Mouse (Mus musculus): ENCODE results near the gene Gabrr2.
"Not testable (repeated sequence)": the region's sequence is repeated elsewhere in the genome, so short reads cannot be mapped to it uniquely, and the experiment has no call there.

The Gabrr2 gene

GRCm38 (mm10) chr4:33070326-33070725 is 7.5 kb downstream of the Gabrr2 start:
- DNase-seq (ENCODE audit: low spot score in 2 of 2) = no peak

- DNase-seq (ENCODE audit: low spot score in 2 of 2) = no peak
Measured at GRCm38 (mm10) chr4:33071337-33071736, 8.5 kb downstream of the Gabrr2 start.

- DNase-seq (ENCODE audit: low spot score in 2 of 2) = no peak
Measured at GRCm38 (mm10) chr4:33072526-33073161, 9.8 kb downstream of the Gabrr2 start.

- DNase-seq (ENCODE audit: low spot score in 2 of 2) = no peak
Measured at GRCm38 (mm10) chr4:33074406-33074805, 11.6 kb downstream of the Gabrr2 start.

GRCm38 (mm10) chr4:33074851-33075250 is 12.1 kb downstream of the Gabrr2 start:
- no peak for DNase-seq (ENCODE audit: low spot score in 2 of 2)

GRCm38 (mm10) chr4:33075776-33076524 is 13.2 kb downstream of the Gabrr2 start:
- DNase-seq (ENCODE audit: low spot score in 2 of 2) = no peak

GRCm38 (mm10) chr4:33077161-33077560 is 14.4 kb downstream of the Gabrr2 start:
- DNase-seq (ENCODE audit: low spot score in 2 of 2) = no peak

- no peak for DNase-seq (ENCODE audit: low spot score in 2 of 2)
Measured at GRCm38 (mm10) chr4:33077724-33078123, 14.9 kb downstream of the Gabrr2 start.

GRCm38 (mm10) chr4:33078492-33078891 is 15.7 kb downstream of the Gabrr2 start:
- DNase-seq (ENCODE audit: low spot score in 2 of 2) = no peak

GRCm38 (mm10) chr4:33099118-33099694 is 36.4 kb downstream of the Gabrr2 start:
- no peak for DNase-seq (ENCODE audit: low spot score in 2 of 2)

GRCm38 (mm10) chr4:33109720-33110458 is 47.1 kb downstream of the Gabrr2 start:
- DNase-seq (ENCODE audit: low spot score in 2 of 2) = no peak

- DNase-seq (ENCODE audit: low spot score in 2 of 2) = no peak
Measured at GRCm38 (mm10) chr4:33110845-33111244, 48.0 kb downstream of the Gabrr2 start.

- DNase-seq (ENCODE audit: low spot score in 2 of 2) = no peak
Measured at GRCm38 (mm10) chr4:33111358-33111757, 48.6 kb downstream of the Gabrr2 start.

- DNase-seq (ENCODE audit: low spot score in 2 of 2) = not testable (repeated sequence)
Measured at GRCm38 (mm10) chr4:33112866-33113265, 50.1 kb downstream of the Gabrr2 start.

- peak; percentile 20 to 77 for DNase-seq (ENCODE audit: low spot score in 2 of 2)
Measured at GRCm38 (mm10) chr4:33119118-33119517, 56.3 kb downstream of the Gabrr2 start.

GRCm38 (mm10) chr4:33124493-33124892 is 61.7 kb downstream of the Gabrr2 start:
- peak; percentile 15 to 44 for DNase-seq (ENCODE audit: low spot score in 2 of 2)

GRCm38 (mm10) chr4:33125409-33126084 is 62.7 kb downstream of the Gabrr2 start:
- DNase-seq (ENCODE audit: low spot score in 2 of 2) = no peak

- no peak for DNase-seq (ENCODE audit: low spot score in 2 of 2)
Measured at GRCm38 (mm10) chr4:33132221-33132620, 69.4 kb downstream of the Gabrr2 start, which contains the start of gene Gabrr1. Gabrr1 (plus strand) TSS chr4:33132521.

All from frontal cortex, postnatal 10 days (tissue).